Mouse (Mus musculus) retina, embryonic 14.5 days (tissue): ENCODE measurements around the gene Zfp688.
"Not testable (repeated sequence)": the region's sequence is repeated elsewhere in the genome, so short reads cannot be mapped to it uniquely, and the experiment has no call there.

ENCODE experiments used
- DNase-seq: peaks from one replicate; pipeline ENCODE4 v3.0.0-alpha.2; 2015; ENCODE audit warnings: low spot score

Gene Zfp688

DNA sequence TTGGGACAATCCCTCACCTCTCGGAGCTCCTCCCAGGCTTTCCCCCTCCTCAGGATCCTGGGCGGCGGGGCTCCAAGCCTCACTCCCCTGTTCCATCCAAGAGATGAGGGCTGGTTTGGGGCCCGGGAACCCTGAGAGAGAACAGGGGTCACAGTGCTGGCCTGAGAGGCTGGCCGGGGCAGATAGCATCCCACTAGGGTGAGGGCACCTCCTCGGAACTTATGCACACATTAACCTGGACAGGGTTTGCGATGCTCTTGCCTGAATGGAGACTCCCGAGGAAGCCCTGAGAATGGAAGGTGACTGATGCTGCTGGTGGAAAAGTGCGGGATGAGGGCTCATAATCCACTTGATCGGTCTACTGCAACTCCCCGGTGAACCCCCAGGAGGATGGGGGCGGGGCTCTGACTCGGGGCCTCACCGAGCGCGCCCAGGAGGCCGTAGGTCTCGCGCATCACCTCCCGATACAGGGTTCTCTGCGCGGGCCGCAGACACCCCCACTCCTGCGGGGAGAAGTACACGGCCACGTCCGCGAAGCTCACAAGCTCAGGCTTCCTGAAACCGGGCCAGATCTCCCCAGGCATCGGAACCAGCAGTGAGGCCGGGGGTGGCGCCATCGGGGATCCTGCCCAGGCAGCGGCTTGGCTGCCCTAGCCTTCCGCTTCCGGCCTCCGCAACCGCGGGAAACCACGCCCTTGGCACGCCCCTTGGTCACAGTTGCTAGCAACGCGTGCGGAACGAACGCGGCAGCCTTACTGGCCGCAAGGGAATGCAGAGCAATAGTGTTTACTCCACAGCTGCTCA lies at the start of gene Zfp688:
Gene Zfp688, minus strand, starts transcription at position 681 of the 804 bp plus-strand sequence.
- DNase-seq, result peak; percentile 93

DNA sequence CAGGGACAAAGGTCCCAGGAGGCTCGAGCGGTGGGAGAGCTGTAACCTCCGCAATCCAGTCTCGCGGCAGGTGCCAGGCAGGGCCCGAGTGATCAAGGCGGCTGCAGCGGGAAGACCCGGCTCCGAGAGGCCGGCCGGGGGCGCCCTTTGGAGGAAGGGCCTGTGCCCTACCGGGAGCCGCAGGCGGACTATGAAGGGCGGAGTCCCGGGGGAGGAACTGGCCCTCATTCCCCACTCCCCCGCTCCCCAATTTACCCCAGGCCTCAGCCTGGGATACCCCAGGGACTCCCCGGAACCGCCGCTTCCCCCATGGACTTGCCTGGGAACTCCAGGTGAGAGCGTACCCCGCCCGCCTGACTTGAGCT lies 49.8 kb upstream of the Zfp688 start:
- no peak for DNase-seq

GRCm38 (mm10) chr7:127470743-127471645 lies 49.1 kb upstream of the Zfp688 start:
- DNase-seq, result peak; percentile 96

- DNase-seq, result no peak
These were observed 48.3 kb upstream of the Zfp688 start for GRCm38 (mm10) chr7:127470011-127470715.

DNA sequence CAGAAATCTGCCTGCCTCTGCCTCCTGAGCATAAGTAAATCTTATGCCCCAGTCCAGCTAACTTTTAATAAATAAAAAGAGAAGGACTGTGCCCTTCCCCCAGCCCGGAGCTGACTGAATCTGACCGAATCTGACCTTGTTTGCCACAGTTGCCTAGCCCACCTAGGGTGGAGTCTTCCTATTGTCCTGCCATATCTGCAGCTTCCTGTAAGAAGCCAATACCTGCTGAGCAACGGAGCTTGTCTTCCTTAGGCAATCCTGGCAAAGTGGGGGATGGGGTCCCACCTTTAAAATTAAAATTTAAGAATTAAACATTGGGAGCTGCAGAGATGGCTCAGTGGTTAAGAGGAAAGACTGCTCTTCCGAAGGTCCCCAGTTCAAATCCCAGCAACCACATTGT lies 44.7 kb upstream of the Zfp688 start:
- no peak for DNase-seq

DNA sequence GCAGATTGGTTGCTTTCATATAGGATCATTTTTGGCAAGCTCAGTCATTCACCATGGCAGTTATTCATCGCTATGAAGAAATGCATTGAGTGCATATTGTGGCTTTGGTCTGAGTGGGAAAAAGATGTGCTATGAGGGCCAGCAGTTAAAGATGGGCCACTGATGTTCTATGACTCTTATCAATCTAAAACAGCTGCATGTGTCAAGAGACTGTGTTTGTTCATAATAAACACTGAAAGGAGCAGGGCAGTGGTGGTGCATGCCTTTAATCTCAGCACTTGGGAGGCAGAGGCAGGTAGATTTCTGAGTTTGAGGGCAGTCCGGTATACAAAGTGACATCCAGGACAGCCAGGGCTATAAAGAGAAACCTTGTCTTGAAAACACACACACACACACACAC lies 43.8 kb upstream of the Zfp688 start:
- not testable (repeated sequence) for DNase-seq

GRCm38 (mm10) chr7:127465191-127465590 lies 43.3 kb upstream of the Zfp688 start:
- no peak for DNase-seq

GRCm38 (mm10) chr7:127459311-127459710 lies 37.4 kb upstream of the Zfp688 start, which contains the start of gene Prr14:
Gene Prr14 (plus strand): TSS chr7:127459611.
- not testable (repeated sequence) for DNase-seq

GRCm38 (mm10) chr7:127458371-127459122 lies 36.7 kb upstream of the Zfp688 start:
- not testable (repeated sequence) for DNase-seq

DNA sequence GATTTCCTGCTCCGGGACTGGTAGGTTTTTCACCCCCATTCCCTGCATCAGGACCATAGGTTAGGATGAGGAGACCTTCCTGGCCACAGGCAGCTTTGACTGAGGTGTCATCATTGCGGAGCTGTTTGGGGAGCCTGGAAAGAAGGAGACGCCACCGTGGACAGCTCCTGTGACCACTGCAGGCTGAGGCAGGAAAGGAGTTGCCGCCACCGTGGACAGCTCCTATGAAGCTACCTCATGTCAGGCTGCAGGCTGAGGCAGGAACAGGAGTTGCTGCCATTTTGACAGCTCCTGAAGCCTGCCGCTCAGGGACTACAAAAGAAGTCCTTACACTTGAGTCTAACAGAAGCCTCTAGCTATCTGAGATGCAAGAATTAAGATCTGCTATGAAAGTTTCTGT lies 33.0 kb upstream of the Zfp688 start:
- DNase-seq, result no peak

- no peak for DNase-seq
These were observed 31.2 kb upstream of the Zfp688 start for GRCm38 (mm10) chr7:127453056-127453455.

DNA sequence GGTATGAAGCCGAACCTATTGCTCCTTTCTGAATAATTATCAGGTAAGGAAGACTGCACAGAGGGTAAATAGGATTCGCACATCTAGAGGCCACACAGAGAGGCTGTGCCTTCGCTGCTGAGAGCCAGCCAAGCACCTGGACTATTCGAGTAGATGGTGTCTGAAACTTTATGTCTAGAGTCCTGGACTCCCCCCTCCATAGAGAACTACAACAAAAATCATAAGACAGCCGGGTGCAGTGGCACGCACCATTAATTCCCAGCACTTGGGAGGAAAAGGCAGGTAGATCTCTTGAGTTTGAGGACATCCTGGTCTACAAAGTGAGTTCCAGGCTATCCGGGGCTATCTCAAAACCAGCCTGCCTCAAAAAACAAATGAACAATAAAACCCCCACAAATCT lies 28.1 kb upstream of the Zfp688 start:
- DNase-seq, result no peak

DNA sequence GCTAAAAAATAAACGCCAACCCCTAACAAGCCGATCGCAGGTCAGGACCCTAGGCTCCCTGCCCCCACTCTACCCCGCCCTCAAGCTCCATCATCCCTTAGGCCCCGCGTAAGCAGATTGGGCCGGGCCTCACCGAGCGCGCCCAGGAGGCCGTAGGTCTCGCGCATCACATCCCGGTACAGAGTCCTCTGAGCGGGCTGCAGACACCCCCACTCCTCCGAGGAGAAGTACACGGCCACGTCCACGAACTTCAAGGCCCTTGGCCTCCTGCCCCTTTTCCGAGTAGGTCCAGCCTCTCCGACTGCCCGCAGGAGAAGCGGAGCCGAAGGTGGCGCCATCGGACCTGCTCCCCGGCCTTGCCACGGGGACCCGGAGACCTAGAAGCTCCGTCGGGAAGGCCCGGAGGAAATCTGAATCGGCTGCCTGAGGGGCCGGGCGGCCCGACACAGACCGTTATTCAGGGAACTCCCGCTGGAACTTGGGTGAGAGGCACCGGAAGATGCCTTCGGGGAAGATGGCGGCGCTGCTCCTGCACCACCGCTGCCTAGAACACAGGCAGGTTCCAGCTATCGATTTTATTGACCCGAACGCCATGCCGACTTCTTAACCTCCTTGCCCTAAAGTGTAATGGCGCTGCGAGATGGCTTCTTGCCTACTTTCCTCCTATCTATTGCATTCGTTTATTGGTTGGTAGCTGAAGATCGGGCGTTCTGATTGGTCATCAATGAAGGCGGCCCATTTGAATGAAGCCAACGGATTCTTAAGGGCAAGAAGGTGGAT lies 26.8 kb upstream of the Zfp688 start, which contains the start of gene Zfp689:
Gene Zfp689, minus strand, starts transcription at position 638 of the 780 bp plus-strand sequence.
- DNase-seq, result peak; percentile 97

DNA sequence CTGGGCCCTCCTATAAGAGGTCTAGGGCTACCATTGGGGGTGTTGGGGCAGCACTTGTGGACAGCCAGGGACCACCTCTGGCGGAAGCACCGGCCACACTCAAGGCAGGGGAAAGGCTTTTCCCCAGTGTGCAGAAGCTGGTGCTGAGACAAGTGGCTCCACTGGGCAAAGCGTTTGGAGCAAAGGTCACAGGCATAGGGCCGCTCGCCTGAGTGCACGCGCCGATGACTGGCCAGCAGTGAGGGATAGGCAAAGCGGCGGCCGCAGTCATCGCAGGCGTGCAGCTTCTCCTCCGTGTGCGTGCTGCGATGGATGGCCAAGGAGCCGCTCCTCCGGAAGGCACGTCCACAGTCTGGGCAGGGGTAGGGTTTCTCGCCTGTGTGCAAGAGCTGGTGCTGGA lies 22.1 kb upstream of the Zfp688 start:
- no peak for DNase-seq

GRCm38 (mm10) chr7:127437724-127438123 lies 15.9 kb upstream of the Zfp688 start:
- peak; percentile 20 for DNase-seq

GRCm38 (mm10) chr7:127435206-127435605 lies 13.3 kb upstream of the Zfp688 start:
- DNase-seq, result no peak

DNA sequence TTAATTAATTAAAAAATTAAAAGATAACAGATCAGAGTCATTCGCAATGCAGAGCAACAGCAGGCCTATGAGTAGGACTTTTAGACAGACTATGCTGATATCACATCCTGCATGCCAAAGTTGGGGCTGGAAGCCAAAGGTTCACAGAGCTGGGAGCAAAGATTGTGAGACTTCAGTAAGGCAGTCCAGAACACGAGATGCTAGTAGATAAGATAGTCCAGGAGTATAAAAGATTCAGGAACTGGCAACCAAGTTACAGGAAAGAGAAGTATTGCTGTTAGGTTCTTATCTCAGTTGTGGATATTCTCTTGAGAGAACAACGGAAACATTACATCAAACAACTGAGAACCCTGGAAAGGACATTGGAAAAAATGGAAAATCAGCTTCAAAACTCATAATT lies 4.5 kb upstream of the Zfp688 start:
- no peak for DNase-seq

DNA sequence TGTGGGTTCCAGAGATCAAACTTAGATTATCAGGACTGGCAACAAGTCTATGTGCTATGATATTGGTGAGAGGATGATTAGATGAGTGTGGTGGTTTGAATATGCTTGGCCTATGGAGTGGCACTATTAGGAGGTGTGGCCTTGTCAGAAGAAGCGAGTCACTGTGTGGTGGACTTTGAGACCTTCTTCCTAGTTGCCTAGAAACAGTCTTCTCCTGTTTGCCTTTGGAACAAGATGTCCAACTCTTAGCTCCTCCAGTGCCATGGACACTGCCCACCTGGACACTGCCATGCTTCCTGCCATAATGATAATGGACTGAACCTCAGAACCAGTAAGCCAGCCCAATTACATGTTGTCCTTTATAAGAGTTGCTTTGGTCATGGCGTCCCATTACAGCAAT lies 4.0 kb upstream of the Zfp688 start:
- DNase-seq, result no peak

GRCm38 (mm10) chr7:127425291-127425690 lies 3.4 kb upstream of the Zfp688 start:
- no peak for DNase-seq

DNA sequence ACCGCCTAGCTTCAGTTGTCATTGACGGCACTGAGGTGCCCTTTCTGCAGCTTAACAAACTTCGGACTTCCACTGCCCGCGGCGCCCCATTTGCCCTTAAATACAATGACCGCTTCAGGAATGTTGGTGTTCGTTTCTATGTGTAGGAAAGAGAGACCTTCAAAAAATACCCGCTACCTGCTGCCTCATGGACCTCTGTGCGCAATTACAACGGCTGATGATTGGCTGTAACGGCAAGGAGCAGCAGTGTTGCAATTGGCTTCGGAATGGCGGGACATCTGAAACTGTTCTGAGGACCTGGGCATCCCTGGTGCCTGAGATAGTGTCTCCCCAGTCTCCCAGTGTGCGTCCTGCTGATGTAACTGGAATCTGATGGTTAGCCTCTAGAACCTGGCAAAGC lies 379 bp upstream of the Zfp688 start:
- peak; percentile 46 for DNase-seq

- no peak for DNase-seq
These were observed 10.4 kb downstream of the Zfp688 start for GRCm38 (mm10) chr7:127411418-127411817.
